Comparison of ENCODE assay signal across 30 mouse cellular contexts in the genomic region with DNA sequence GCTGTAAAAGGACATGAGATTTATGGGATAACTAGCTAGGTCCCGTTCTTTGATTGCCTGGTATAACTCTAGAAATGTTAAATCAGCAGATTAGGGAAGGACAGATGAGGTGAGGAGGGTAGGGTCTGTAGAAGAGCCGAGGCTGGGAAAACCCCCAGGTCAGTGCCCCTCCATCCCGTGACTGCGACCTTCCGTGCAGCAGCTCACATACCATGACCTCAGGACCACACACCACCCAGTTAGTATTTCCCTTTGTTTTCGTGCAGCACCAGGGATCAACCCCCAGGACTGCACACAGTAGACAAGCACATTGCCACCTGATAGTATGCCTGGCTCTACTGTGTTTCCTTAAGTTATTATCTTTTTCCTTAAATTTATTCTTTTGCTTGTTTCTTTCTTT. TPM values are rescaled to one million over a fixed set of nuclear protein-coding genes. Genes with fewer than 3 reads are reported as not detected.
DNase-seq lines count a peak whose midpoint lies in the region; ATAC-seq and TF ChIP-seq lines count a peak whose summit lies in the region.
"Had no signal": no experiment of that assay in that cellular context is flagged by ENCODE, and none has a peak within 500 bp of the region (broad histone marks: within the 10 kb centered on the region; RNA-seq: fewer than 3 reads in every experiment).

No protein-coding gene starts in this region.

- WGBS in kidney, embryonic 14.5 days = 13% methylated on average over 6 of the region's 6 CpGs
- 32% methylated on average over 6 of the region's 6 CpGs for WGBS in limb, embryonic 10.5 days

- H3K27ac ChIP-seq in kidney, embryonic 14.5 days (ENCODE audit: low read depth, low read length) = no peak overlapping the region
- H3K27ac ChIP-seq in layer of hippocampus, adult 2 months = peak overlapping the region; percentile 8; the same call in 1 of the 2 replicates
- peak overlapping the region; percentile 2; the same call in 1 of the 2 replicates for H3K27ac ChIP-seq in limb, embryonic 10.5 days
- H3K27ac ChIP-seq: embryonic facial prominence, embryonic 12.5 days; embryonic facial prominence, embryonic 15.5 days; forebrain, embryonic 15.5 days; heart, adult 2 months; heart, embryonic 15.5 days; hindbrain, embryonic 14.5 days; hindbrain, postnatal 0 days had no signal

- TF ChIP-seq CTCF in layer of hippocampus, adult 2 months (conservative IDR thresholded peaks at IDR 0.05) = no peak

- ATAC-seq in kidney, embryonic 14.5 days (ENCODE audit: low FRiP score, low TSS enrichment) = 0 out of 2 replicates have a peak, but pooled peaks have one; percentile 20
- ATAC-seq: forebrain, embryonic 15.5 days; hindbrain, postnatal 0 days; inflammation-experienced regulatory T-cells, adult 6 months; Patski had no signal

- H3K9me3 ChIP-seq in kidney, embryonic 14.5 days (ENCODE audit: control insufficient read depth, low read length) = no peaks in the 10 kb centered on the region
- H3K9me3 ChIP-seq in limb, embryonic 10.5 days (replicated peaks) = no peaks in the 10 kb centered on the region
- H3K9me3 ChIP-seq: embryonic facial prominence, embryonic 12.5 days; embryonic facial prominence, embryonic 15.5 days; forebrain, embryonic 15.5 days; G1E; heart, embryonic 12.5 days; heart, embryonic 15.5 days had no signal

- no peaks in the 10 kb centered on the region for H3K36me3 ChIP-seq in kidney, embryonic 14.5 days (ENCODE audit: control insufficient read depth, insufficient read depth, low read length)
- H3K36me3 ChIP-seq in limb, embryonic 10.5 days = no peaks in the 10 kb centered on the region
- H3K36me3 ChIP-seq: embryonic facial prominence, embryonic 12.5 days; embryonic facial prominence, embryonic 15.5 days; forebrain, embryonic 15.5 days; G1E; heart, embryonic 12.5 days; heart, embryonic 15.5 days had no signal

- no peak overlapping the region for H3K4me3 ChIP-seq in kidney, embryonic 14.5 days (ENCODE audit: low read length)
- H3K4me3 ChIP-seq in layer of hippocampus, adult 2 months = no peak overlapping the region
- no peak overlapping the region for H3K4me3 ChIP-seq in limb, embryonic 10.5 days
- H3K4me3 ChIP-seq: embryonic facial prominence, embryonic 12.5 days; embryonic facial prominence, embryonic 15.5 days; forebrain, embryonic 15.5 days; heart, adult 2 months; heart, embryonic 12.5 days; heart, embryonic 15.5 days had no signal

- no peak overlapping the region for H3K9ac ChIP-seq in kidney, embryonic 14.5 days (ENCODE audit: low read depth, low read length)
- H3K9ac ChIP-seq: embryonic facial prominence, embryonic 12.5 days; embryonic facial prominence, embryonic 15.5 days; forebrain, embryonic 15.5 days; heart, embryonic 12.5 days; heart, embryonic 15.5 days; hindbrain, embryonic 14.5 days had no signal

- no peak overlapping the region for H3K4me2 ChIP-seq in kidney, embryonic 14.5 days (replicated peaks; ENCODE audit: low read depth, low read length)
- H3K4me2 ChIP-seq: embryonic facial prominence, embryonic 12.5 days; embryonic facial prominence, embryonic 15.5 days; forebrain, embryonic 15.5 days; heart, embryonic 12.5 days; heart, embryonic 15.5 days; hindbrain, embryonic 14.5 days had no signal

- H3K27me3 ChIP-seq in kidney, embryonic 14.5 days (ENCODE audit: control insufficient read depth, insufficient read depth, low read length) = no peaks in the 10 kb centered on the region
- no peaks in the 10 kb centered on the region for H3K27me3 ChIP-seq in limb, embryonic 10.5 days (ENCODE audit: low read depth, poor library complexity, severe bottlenecking)
- H3K27me3 ChIP-seq: CH12.LX; embryonic facial prominence, embryonic 12.5 days; embryonic facial prominence, embryonic 15.5 days; forebrain, embryonic 15.5 days; heart, embryonic 12.5 days; heart, embryonic 15.5 days; Patski had no signal

- peak; percentile 10 for DNase-seq in embryo, embryonic 10.5 days (ENCODE audit: low spot score)
- no peak for DNase-seq in embryo, embryonic 10 days (ENCODE audit: low spot score)
- DNase-seq in kidney, postnatal 14 days = no peak
- no peak for DNase-seq in layer of hippocampus, adult 2 months (ENCODE audit: low spot score in 2 of 2)
- no peak for DNase-seq in layer of hippocampus, adult 8-10 months (ENCODE audit: low spot score in 2 of 2)
- no peak for DNase-seq in limb, embryonic 10.5 days (ENCODE audit: low spot score)
- DNase-seq: adrenal gland, postnatal 10 days; adrenal gland, postnatal 36 days; B cell, adult 2 months; cerebellum, adult 8-10 months; cerebellum, postnatal 10 days; cerebellum, postnatal 36 days; gastrocnemius, postnatal 25 days; heart, postnatal 10 days; heart, postnatal 4 days had no signal

- peaks cover 4% of the 10 kb centered on the region; the same call in 1 of the 2 replicates for H3K4me1 ChIP-seq in kidney, embryonic 14.5 days (ENCODE audit: control insufficient read depth, insufficient read depth, low read length)
- peaks cover 7% of the 10 kb centered on the region; the same call in 1 of the 2 replicates for H3K4me1 ChIP-seq in limb, embryonic 10.5 days
- H3K4me1 ChIP-seq: embryonic facial prominence, embryonic 12.5 days; embryonic facial prominence, embryonic 15.5 days; forebrain, embryonic 15.5 days had no signal

RNA-seq across cellular contexts. Expression of a gene that starts 21.8 kb away (rescaled TPM):
- polyA plus RNA-seq in kidney, embryonic 14.5 days (2014; fragmentation: Nextera tagmentation; extraction: Ambion mirVana) = 25.4 and 25.7 TPM in 2 replicates
- 10 to 100 TPM; 77.1 to 78.0 TPM for total RNA-seq in layer of hippocampus, adult 2 months (2021)
- total RNA-seq in layer of hippocampus, adult 8-10 months (2022) = 10 to 100 TPM; 59.0 to 78.0 (median 67.0) TPM
- polyA plus RNA-seq in limb, embryonic 10.5 days (2016; fragmentation: Nextera tagmentation; extraction: Ambion mirVana) = 13.8 and 20.9 TPM in 2 replicates
- total RNA-seq: G1E had no signal
- polyA plus RNA-seq: G1E had no signal

RNA-seq across cellular contexts. Expression of a gene that starts 30.1 kb away (rescaled TPM):
- polyA plus RNA-seq in kidney, embryonic 14.5 days (2014; fragmentation: Nextera tagmentation; extraction: Ambion mirVana) = 0.14 and 0.31 TPM in 2 replicates
- total RNA-seq in layer of hippocampus, adult 2 months (2021) = not detected
- not detected for total RNA-seq in layer of hippocampus, adult 8-10 months (2022)
- polyA plus RNA-seq in limb, embryonic 10.5 days (2016; fragmentation: Nextera tagmentation; extraction: Ambion mirVana) = not detected in 2 replicates
- total RNA-seq: gastrocnemius, adult 8-10 months; gastrocnemius, postnatal 25 days; heart, postnatal 10 days; heart, postnatal 4 days; hindbrain, postnatal 0 days had no signal
- polyA plus RNA-seq: forebrain, embryonic 11.5 days; G1E had no signal

RNA-seq across cellular contexts. Expression of a gene that starts 55.7 kb away (rescaled TPM):
- polyA plus RNA-seq in kidney, embryonic 14.5 days (2014; fragmentation: Nextera tagmentation; extraction: Ambion mirVana) = 48.7 and 71.6 TPM in 2 replicates
- total RNA-seq in layer of hippocampus, adult 2 months (2021) = 10 to 100 TPM; 30.5 to 31.7 TPM
- total RNA-seq in layer of hippocampus, adult 8-10 months (2022) = 10 to 100 TPM; 24.4 to 31.5 (median 29.1) TPM
- 51.3 and 53.6 TPM in 2 replicates for polyA plus RNA-seq in limb, embryonic 10.5 days (2016; fragmentation: Nextera tagmentation; extraction: Ambion mirVana)
